Mouse (Mus musculus) stomach, embryonic 14.5 days (tissue): ENCODE measurements at regions not wholly inside any gene's neighbourhood (a gene's known extent, or its start where the extent isn't known, plus 50 kb on each side); places are given as distances from the start of the nearest gene placed in this dataset.

Experiments
- ATAC-seq: fragments of 200-750 bp; cut with Nextera tagmentation; 2 replicates; pipeline ENCODE4 v1.8.0; 2017; ENCODE audit warnings: low read depth, moderate TSS enrichment; ENCODE audit not compliant: insufficient number of reproducible peaks, insufficient read depth, low FRiP score
- H3K27ac ChIP-seq: fragments of 300-500 bp; sonication (generic); 2 replicates; pipeline ENCODE4 v1.5.1; 2014; ENCODE audit warnings: mild to moderate bottlenecking, low read length, moderate library complexity, mixed read lengths
- H3K27me3 ChIP-seq: fragments of 300-500 bp; sonication (generic); 2 replicates; pipeline ENCODE4 v1.6.1; 2014; ENCODE audit warnings: low read length, control low read depth, mixed read lengths; ENCODE audit not compliant: control insufficient read depth, insufficient read depth
- H3K36me3 ChIP-seq: fragments of 300-500 bp; sonication (generic); 2 replicates; pipeline ENCODE4 v1.6.1; 2014; ENCODE audit warnings: mild to moderate bottlenecking, control low read depth, low read length, moderate library complexity, mixed read lengths; ENCODE audit not compliant: control insufficient read depth, insufficient read depth
- H3K4me1 ChIP-seq: fragments of 300-500 bp; sonication (generic); 2 replicates; pipeline ENCODE4 v1.6.1; 2014; ENCODE audit warnings: low read length, control low read depth, mixed read lengths; ENCODE audit not compliant: control insufficient read depth, insufficient read depth
- H3K4me2 ChIP-seq: fragments of 300-500 bp; sonication (generic); replicated peaks from 2 replicates; pipeline ENCODE4 v1.6.1; 2014; ENCODE audit warnings: low read depth, low read length, control low read depth
- H3K4me3 ChIP-seq: fragments of 300-500 bp; sonication (generic); 2 replicates; pipeline ENCODE4 v1.5.1; 2014; ENCODE audit warnings: low read depth, low read length, control low read depth
- H3K9ac ChIP-seq: fragments of 300-500 bp; sonication (generic); replicated peaks from 2 replicates; pipeline ENCODE4 v1.6.1; 2014; ENCODE audit warnings: low read depth, mild to moderate bottlenecking, control low read depth, low read length, moderate library complexity, mixed read lengths
- H3K9me3 ChIP-seq: fragments of 300-500 bp; sonication (generic); 2 replicates; pipeline ENCODE4 v1.6.1; 2016; ENCODE audit warnings: low read depth, low read length, control low read depth; ENCODE audit not compliant: control insufficient read depth
- WGBS: fragments of 180-500 bp; shearing (Covaris S2); extraction: QIAGEN DNeasy Blood & Tissue Kit; methylation state at CpG from one replicate; pipeline ENCODE4 v1.1.7; 2014; 5-methylcytosine and 5-hydroxymethylcytosine counted together

DNA sequence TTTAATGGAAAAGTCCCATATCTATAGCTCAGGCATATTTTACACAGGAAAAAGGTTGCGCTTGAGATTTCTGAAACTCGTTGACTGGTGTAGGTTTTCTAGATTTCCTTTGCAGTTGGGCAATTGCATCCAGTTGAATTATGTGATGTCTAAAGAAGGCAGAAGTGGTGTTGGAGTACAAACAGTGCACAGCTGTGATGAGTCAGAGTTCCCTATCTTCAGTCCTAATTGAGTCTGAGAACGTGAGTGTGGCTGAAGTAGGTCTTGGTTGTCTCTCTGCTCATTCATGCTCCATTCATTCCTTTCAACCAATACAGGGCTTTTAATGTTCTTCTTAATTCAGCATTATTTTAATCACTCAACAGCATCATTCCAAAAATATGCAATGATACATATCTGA is 142.9 kb upstream of the Dpyd start:
- no peak overlapping the region for H3K4me2 ChIP-seq
- 72% methylated on average over 3 of the region's 3 CpGs for WGBS
- H3K9ac ChIP-seq = no peak overlapping the region
- ATAC-seq = no peak
- H3K36me3 ChIP-seq = no peaks in the 10 kb centered on the region
- H3K9me3 ChIP-seq = no peaks in the 10 kb centered on the region
- H3K27ac ChIP-seq = no peak overlapping the region
- no peaks in the 10 kb centered on the region for H3K4me1 ChIP-seq
- no peak overlapping the region for H3K4me3 ChIP-seq
- H3K27me3 ChIP-seq = no peaks in the 10 kb centered on the region

GRCm38 (mm10) chr3:118421701-118422100 is 140.2 kb upstream of the Dpyd start:
- WGBS = 42% methylated on average over 3 of the region's 3 CpGs
- no peak overlapping the region for H3K4me2 ChIP-seq
- no peak overlapping the region for H3K9ac ChIP-seq
- H3K27me3 ChIP-seq = no peaks in the 10 kb centered on the region
- H3K9me3 ChIP-seq = no peaks in the 10 kb centered on the region
- H3K4me3 ChIP-seq = no peak overlapping the region
- no peaks in the 10 kb centered on the region for H3K36me3 ChIP-seq
- H3K4me1 ChIP-seq = no peaks in the 10 kb centered on the region
- H3K27ac ChIP-seq = no peak overlapping the region
- no peak for ATAC-seq

DNA sequence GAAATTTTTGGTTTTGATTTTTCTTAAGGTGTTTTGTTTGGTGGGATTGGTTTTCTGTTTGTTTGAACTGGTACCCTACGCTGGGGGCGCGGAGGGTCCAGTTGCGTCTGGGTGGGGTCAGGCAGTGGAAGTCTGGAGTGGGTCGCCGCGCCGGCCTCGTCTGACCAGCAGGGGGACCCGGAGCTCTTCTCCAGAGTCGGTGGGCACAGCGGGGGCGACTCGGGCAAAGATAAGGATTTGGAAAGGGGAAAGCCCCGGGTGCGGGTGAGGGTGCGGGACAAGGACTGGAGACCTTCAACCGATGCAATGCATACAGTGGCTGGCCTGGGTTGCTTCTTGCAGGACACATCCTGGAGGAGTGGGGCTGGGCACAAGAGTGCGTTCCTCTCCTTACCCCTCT is 136.2 kb upstream of the Dpyd start:
- Histone ChIP-seq H3K9ac (no peak overlapping the region), H3K4me1 (peaks cover 5% of the 10 kb centered on the region; the same call in 1 of the 2 replicates), H3K9me3 (no peaks in the 10 kb centered on the region), H3K4me3 (peak overlapping the region; percentile 23; the same call in 1 of the 2 replicates), H3K27me3 (no peaks in the 10 kb centered on the region), H3K27ac (no peak overlapping the region), H3K36me3 (no peaks in the 10 kb centered on the region), H3K4me2 (peak overlapping the region; percentile 54)
- ATAC-seq = no peak
- WGBS = 4% methylated on average over 19 of the region's 19 CpGs

DNA sequence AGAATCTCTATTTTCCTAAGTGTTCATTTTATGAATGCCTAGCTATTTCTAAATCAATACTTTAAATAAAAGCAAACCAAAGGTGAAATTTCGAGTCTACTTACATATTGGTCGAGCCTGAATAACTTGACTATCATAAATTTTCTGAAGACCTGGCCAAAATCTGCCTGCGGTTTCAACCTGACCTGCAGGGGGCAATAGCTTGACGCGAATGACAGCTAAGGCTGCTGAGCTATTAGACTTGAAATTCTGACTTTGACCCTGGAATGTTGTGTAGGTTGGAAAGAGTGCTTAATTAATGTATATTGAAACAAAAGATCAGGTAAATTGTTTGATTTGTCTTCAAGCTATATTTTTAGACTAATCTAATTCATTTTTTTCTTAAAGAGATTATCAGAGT is 133.4 kb upstream of the Dpyd start:
- Histone ChIP-seq H3K4me2 (no peak overlapping the region), H3K9me3 (no peaks in the 10 kb centered on the region), H3K36me3 (no peaks in the 10 kb centered on the region), H3K9ac (no peak overlapping the region), H3K4me3 (no peak overlapping the region), H3K4me1 (peaks cover 5% of the 10 kb centered on the region; the same call in 1 of the 2 replicates), H3K27me3 (peaks cover 7% of the 10 kb centered on the region), H3K27ac (no peak overlapping the region)
- ATAC-seq = no peak
- WGBS = 2% methylated on average over 5 of the region's 5 CpGs

- no peak for ATAC-seq
- Histone ChIP-seq H3K27ac (no peak overlapping the region), H3K4me1 (peaks cover 13% of the 10 kb centered on the region; the same call in 1 of the 2 replicates), H3K36me3 (no peaks in the 10 kb centered on the region), H3K9me3 (no peaks in the 10 kb centered on the region), H3K4me2 (peak overlapping the region; percentile 45), H3K27me3 (peaks cover 11% of the 10 kb centered on the region), H3K9ac (no peak overlapping the region), H3K4me3 (peak overlapping the region; percentile 18)
- 9% methylated on average over 29 of the region's 29 CpGs for WGBS
Measured at GRCm38 (mm10) chr3:118429825-118430630, 131.9 kb upstream of the Dpyd start.

DNA sequence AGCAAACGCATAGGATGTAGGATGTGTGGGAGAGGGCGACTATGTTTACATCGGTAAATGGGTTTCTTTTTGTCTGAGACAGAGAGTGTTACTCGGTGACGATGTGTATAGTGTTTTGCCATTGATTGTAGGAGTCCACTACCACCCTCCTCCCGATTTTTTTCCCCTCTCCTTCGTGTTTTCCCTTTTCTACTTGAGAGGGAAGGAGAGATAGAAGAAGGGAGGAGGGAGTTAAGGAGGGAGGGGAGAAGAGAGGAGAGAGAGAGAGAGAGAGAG is 131.4 kb upstream of the Dpyd start:
- WGBS = 2% methylated on average over 7 of the region's 7 CpGs
- no peak for ATAC-seq
- no peaks in the 10 kb centered on the region for H3K36me3 ChIP-seq
- H3K27ac ChIP-seq = no peak overlapping the region
- H3K27me3 ChIP-seq = peaks cover 11% of the 10 kb centered on the region
- no peak overlapping the region for H3K9ac ChIP-seq
- peak overlapping the region; percentile 18 for H3K4me3 ChIP-seq
- peaks cover 14% of the 10 kb centered on the region; the same call in 1 of the 2 replicates for H3K4me1 ChIP-seq
- H3K4me2 ChIP-seq = peak overlapping the region; percentile 45
- H3K9me3 ChIP-seq = no peaks in the 10 kb centered on the region

DNA sequence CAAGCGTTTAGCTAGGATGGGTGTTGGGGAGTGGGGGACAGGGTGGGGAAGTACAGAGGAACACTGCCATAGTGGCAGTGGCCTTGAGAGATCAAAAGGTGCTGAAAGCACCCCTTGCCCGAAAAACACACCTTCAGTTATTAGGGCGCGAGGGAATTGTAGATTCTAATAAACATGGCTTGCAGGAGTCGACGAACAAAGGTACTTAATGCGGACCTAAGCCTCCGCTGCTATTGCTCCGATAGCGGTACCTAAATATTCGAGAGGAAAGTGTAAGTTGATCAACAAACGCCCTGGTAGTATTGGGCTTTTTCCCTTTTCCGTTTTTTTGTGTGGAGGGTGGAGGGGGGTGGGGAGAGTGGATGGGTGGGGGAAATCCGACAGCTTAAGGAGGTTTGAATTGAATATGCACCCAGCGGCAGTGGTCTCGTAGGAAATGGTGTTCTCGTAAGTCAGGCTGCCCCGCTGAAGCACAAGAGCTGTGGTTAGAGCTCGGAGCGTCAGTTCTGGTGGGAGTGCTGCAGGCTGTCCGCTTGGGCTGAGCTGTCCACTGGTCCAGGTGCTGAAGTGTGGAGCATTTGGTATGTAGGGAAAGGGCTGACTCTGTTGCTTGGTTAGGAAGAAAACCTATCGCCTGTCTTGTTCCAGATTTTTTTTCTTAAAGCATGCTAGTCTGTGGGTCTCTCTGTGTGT is 130.8 kb upstream of the Dpyd start:
- Histone ChIP-seq H3K27me3 (peaks cover 11% of the 10 kb centered on the region), H3K27ac (no peak overlapping the region), H3K4me2 (peak overlapping the region; percentile 45), H3K4me3 (peak overlapping the region; percentile 18), H3K9me3 (no peaks in the 10 kb centered on the region), H3K9ac (no peak overlapping the region), H3K4me1 (peaks cover 14% of the 10 kb centered on the region; the same call in 1 of the 2 replicates), H3K36me3 (no peaks in the 10 kb centered on the region)
- WGBS = 3% methylated on average over 22 of the region's 22 CpGs
- peak; percentile 77; the same call in 1 of the 2 replicates for ATAC-seq

GRCm38 (mm10) chr3:118433441-118434021 is 128.4 kb upstream of the Dpyd start:
- H3K9me3 ChIP-seq = no peaks in the 10 kb centered on the region
- peak overlapping the region; percentile 66 for H3K4me2 ChIP-seq
- peak overlapping the region; percentile 26 for H3K4me3 ChIP-seq
- no peaks in the 10 kb centered on the region for H3K36me3 ChIP-seq
- peaks cover 11% of the 10 kb centered on the region for H3K27me3 ChIP-seq
- H3K9ac ChIP-seq = no peak overlapping the region
- peaks cover 14% of the 10 kb centered on the region; the same call in 1 of the 2 replicates for H3K4me1 ChIP-seq
- ATAC-seq = no peak
- WGBS = 2% methylated on average over 31 of the region's 31 CpGs
- H3K27ac ChIP-seq = no peak overlapping the region
